Mouse (Mus musculus) cerebellum, postnatal 14 days (tissue): ENCODE measurements around the gene Ddc.
A peak's percentile ranks its signal among the peaks of the same experiment; 100 is the strongest.

Source experiments
- DNase-seq, 2 experiments: peaks; one replicate each; pipeline ENCODE4 v3.0.0; 2021; ENCODE audit warnings: mixed read lengths in 2 of 2

The Ddc gene

GRCm38 (mm10) chr11:11875230-11875629 lies 22.7 kb downstream of the Ddc start:
- DNase-seq, result no peak

GRCm38 (mm10) chr11:11873023-11873908 lies 24.7 kb downstream of the Ddc start:
- peak; percentile 63 for DNase-seq

GRCm38 (mm10) chr11:11872140-11872795 lies 25.7 kb downstream of the Ddc start:
- DNase-seq, result no peak

GRCm38 (mm10) chr11:11871197-11871813 lies 26.6 kb downstream of the Ddc start:
- no peak for DNase-seq

GRCm38 (mm10) chr11:11867971-11868481 lies 29.9 kb downstream of the Ddc start:
- peak; percentile 26 to 28 for DNase-seq

- no peak for DNase-seq
These were observed 31.2 kb downstream of the Ddc start for GRCm38 (mm10) chr11:11866696-11867095.

GRCm38 (mm10) chr11:11865128-11865527 lies 32.8 kb downstream of the Ddc start:
- no peak for DNase-seq

GRCm38 (mm10) chr11:11864446-11865101 lies 33.4 kb downstream of the Ddc start:
- DNase-seq, result no peak

GRCm38 (mm10) chr11:11862502-11862901 lies 35.4 kb downstream of the Ddc start:
- DNase-seq, result no peak

GRCm38 (mm10) chr11:11856959-11857358 lies 41.0 kb downstream of the Ddc start:
- no peak for DNase-seq

GRCm38 (mm10) chr11:11855685-11856131 lies 42.2 kb downstream of the Ddc start:
- DNase-seq, result peak; percentile 52 to 73

GRCm38 (mm10) chr11:11855061-11855672 lies 42.8 kb downstream of the Ddc start:
- no peak for DNase-seq

- DNase-seq, result no peak
These were observed 44.0 kb downstream of the Ddc start for GRCm38 (mm10) chr11:11853731-11854461.

- DNase-seq, result no peak
These were observed 45.9 kb downstream of the Ddc start for GRCm38 (mm10) chr11:11851957-11852505.

- no peak for DNase-seq
These were observed 47.3 kb downstream of the Ddc start for GRCm38 (mm10) chr11:11850476-11851267.

- no peak for DNase-seq
These were observed 48.2 kb downstream of the Ddc start for GRCm38 (mm10) chr11:11849513-11850311.

- DNase-seq, result no peak
These were observed 49.5 kb downstream of the Ddc start for GRCm38 (mm10) chr11:11848467-11848866.

GRCm38 (mm10) chr11:11845044-11845443 lies 52.9 kb downstream of the Ddc start:
- no peak for DNase-seq

- DNase-seq, result peak; percentile 67 to 69
These were observed 53.5 kb downstream of the Ddc start for GRCm38 (mm10) chr11:11844367-11844971.
